Mouse (Mus musculus): Measurements from ENCODE around the gene Acsbg2.

DNA sequence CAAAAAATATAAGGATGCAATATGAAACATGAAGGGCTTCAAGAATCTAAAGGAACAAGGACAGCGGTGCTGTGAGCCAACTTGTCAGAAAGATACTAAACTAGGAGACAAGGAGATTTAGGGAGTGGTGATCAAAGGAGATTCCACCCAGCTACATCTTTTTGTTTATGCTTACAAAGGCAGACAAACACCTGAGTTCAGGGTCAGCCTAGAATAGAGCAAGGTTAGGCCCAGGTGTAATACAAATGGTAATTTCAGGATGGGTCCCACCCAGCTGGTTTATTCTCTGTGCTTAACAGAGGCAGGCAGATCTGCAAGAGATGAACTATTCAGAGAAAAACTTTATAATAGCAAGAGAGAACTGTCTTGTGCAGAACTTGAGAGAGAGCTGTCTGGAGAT is 40.9 kb downstream of the Acsbg2 start:
- no peak for TF ChIP-seq CTCF (IDR thresholded peaks at IDR 0.05; ENCODE audit: low read depth, low read length)
- no peak for TF ChIP-seq TAL1 (conservative IDR thresholded peaks at IDR 0.05; ENCODE audit: low read depth, low read length)
- TF ChIP-seq GATA1 (IDR thresholded peaks at IDR 0.05; ENCODE audit: borderline replicate concordance, low read length), result no peak
- TF ChIP-seq POLR2AphosphoS5 (IDR thresholded peaks at IDR 0.05; ENCODE audit: insufficient replicate concordance, low read depth, low read length), result no peak
- no peak for TF ChIP-seq GATA2 (IDR thresholded peaks at IDR 0.05; ENCODE audit: borderline replicate concordance, low read depth, low read length)

Measured in G1E (cell line).